Mouse (Mus musculus) adrenal gland, postnatal 36 days (tissue): ENCODE data around the gene Lpar3. TPM values are rescaled to one million over a fixed set of nuclear protein-coding genes. Genes with fewer than 3 reads are reported as not detected.

Experiments used
- DNase-seq, 2 experiments: peaks; one replicate each; pipeline ENCODE4 v3.0.0; 2021; ENCODE audit warnings: mixed read lengths in 1 of 2
- total RNA-seq, 2 experiments: library from RNA; stranded (reverse); gene quantifications; 2 replicates each; pipeline ENCODE4 v1.2.3; 2021

The Lpar3 gene
- total RNA-seq, 2 experiments from 2014 or later = 0.30 to 0.33 TPM

- peak in 1 of 2 experiments; percentile 28 for DNase-seq
Observed at GRCm38 (mm10) chr3:146260203-146260602, 39.4 kb downstream of the Lpar3 start.

- no peak for DNase-seq
Observed at GRCm38 (mm10) chr3:146260845-146261244, 40.1 kb downstream of the Lpar3 start.

- peak in 1 of 2 experiments; percentile 8 for DNase-seq
Observed at GRCm38 (mm10) chr3:146262536-146262935, 41.8 kb downstream of the Lpar3 start.

GRCm38 (mm10) chr3:146264146-146264545, 43.4 kb downstream of the Lpar3 start:
- no peak for DNase-seq

DNA sequence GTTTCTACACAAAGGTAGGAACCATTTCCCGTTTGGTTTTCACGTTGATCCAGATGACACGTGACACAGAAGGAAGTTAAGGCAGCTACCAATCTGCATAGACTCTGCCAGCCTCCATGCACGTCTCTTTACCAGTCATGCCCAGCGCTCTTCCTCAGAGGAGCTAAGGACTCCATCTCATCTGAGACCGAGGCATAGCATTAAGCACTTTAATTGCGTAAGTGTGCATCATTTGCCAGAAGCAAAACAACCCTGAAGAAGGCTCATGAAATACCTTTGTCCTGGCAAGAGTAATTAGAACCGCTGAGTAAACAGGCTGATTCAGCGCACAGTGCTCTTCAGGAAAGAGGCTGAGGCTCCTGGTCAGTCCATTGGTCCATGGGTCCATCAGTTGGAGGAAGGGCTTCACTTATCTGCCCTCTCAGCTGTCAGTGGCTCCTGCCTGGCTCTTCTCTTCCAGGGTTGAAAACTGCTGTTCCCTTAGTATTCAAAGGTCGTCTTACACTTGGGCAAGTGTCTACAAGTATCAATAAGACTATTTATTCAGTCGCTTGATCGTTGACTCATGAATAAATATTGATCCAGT, 44.9 kb downstream of the Lpar3 start:
- DNase-seq = no peak

GRCm38 (mm10) chr3:146268024-146268801, 47.5 kb downstream of the Lpar3 start:
- peak in 1 of 2 experiments; percentile 7 for DNase-seq

DNA sequence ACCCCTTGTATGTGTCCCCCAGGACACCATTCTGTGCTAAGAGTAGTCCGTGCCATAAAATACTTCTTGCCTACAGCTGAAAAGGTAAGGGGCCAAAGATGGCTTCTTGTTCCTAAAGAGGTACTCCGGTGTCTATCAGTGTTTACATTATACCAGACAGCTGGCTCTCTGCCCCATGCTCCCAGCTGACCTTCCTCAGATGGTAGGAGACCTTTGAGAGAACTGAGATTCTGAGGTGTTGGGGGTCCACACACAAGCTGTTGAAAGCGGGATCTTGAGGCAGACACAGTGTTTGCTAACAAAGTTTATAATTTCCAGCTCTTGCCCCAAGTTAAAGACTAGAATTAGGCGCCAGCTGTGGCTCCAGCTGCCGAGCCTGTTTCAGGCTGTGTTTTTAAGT, 53.7 kb downstream of the Lpar3 start:
- no peak for DNase-seq

DNA sequence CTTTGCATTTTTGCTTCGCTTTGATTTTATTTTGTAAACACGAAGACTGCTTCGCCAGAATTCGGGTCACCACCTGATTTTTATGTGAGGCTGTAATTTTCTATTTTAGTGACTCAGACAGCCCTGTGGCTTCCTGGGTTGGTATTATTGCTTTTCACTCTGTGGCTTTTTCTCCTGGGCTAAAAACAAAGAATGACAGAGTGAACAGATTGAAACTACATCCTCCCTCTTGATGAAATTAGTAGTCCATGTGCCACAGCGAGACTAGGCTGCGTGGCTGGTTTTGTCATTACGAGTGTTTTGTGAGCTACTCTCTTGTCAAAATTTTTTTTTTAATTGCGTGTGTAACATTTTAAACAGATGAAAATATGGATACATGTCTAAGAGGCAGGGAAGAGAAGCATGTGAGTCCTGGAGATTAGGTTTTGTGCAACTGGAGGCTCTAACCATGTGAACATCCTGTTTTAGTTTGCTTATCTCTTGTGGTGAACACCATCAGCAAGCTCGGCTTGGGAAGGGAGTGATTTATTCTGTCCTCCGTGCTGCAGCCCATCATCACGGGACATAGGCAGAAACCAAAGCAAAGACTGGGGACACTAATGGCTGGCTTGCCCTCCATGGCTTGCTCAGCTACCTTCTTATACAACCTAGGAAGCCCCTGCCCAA, 54.7 kb downstream of the Lpar3 start:
- no peak for DNase-seq

- no peak for DNase-seq
Observed at GRCm38 (mm10) chr3:146276026-146276409, 55.3 kb downstream of the Lpar3 start.

DNA sequence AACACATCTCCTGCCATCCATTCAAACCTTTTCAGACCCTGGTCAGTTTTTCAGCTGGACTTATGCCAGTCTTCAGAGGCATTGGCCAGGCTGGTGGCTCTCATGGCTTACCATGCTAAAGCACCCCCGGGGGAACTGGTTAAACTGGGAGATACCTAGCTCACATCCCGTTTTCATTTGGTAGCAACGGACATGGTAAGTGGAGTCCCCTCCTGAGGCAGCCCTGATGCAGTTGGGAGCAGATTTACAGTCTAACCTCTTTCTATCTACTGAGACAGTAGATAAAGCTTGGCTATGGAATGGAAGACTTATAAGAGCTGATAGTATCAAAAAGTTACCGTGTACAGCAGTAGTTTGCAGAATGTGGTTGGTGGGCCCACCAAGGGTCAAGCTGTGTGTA, 56.2 kb downstream of the Lpar3 start:
- no peak for DNase-seq

GRCm38 (mm10) chr3:146277456-146277855, 56.7 kb downstream of the Lpar3 start:
- peak; percentile 75 to 82 for DNase-seq

GRCm38 (mm10) chr3:146278195-146279140, 57.7 kb downstream of the Lpar3 start:
- DNase-seq = no peak

- DNase-seq = no peak
Observed at GRCm38 (mm10) chr3:146283732-146284361, 63.1 kb downstream of the Lpar3 start.

DNA sequence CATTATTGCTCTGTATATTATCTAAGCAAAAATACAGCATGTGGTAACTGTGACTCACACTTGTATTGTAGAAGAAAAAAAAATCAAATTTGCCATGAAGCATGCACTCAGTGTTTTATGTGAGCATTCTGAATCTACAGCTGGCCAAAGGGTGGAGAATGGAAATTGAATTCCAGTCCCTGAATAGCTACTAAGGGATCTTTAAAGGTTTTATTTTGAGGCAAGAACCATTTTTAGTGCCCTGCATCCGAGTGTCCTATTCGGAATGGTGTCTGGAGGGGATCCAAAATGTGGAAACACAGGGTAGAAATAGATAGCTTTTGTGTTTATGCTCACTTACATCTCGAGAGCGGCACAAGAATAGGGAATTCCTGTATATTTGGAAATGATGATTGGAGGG, 65.4 kb downstream of the Lpar3 start:
- DNase-seq = no peak

DNA sequence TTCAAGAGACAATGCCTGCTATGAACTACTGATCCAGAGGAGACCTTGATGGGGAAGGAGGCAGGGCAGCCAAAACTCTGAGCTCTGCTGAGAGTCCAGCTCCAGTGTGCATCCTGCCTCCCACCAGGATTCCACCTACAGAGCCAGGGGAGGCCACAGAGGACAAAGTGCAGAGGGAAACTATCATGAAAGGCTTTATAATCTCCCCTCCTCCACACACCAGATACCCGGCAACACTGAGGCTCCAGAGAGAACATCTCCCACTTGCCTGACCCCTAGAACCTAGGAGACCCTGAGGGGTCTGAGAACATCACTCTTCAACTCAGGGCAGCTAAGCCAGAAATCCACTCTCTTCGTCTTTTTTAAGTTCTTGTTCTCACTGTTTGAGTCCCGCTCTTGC, 71.2 kb downstream of the Lpar3 start:
- DNase-seq = no peak

GRCm38 (mm10) chr3:146292515-146292914, 71.8 kb downstream of the Lpar3 start:
- DNase-seq = no peak

- no peak for DNase-seq
Observed at GRCm38 (mm10) chr3:146302451-146302850, 81.7 kb downstream of the Lpar3 start.

DNA sequence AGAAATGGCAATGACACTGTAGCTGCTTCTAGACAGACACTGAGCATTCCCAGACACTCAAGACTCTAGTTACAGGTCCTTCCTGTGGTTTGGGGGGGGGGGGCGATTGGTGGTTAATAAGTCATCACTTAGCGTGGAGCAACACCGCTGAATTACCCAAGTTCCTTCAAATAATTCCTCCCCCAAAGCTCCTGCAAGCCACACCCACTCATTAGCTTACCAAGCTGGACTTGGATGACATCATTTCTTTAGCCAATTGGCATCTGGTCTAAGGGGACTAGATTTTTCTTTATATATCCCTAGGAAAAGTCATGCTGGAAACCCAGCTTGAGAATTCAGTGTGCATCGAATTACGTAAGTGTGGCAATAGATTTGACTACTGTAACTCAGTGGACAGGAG, 82.4 kb downstream of the Lpar3 start:
- no peak for DNase-seq

- no peak for DNase-seq
Observed at GRCm38 (mm10) chr3:146304556-146305405, 84.0 kb downstream of the Lpar3 start.

DNA sequence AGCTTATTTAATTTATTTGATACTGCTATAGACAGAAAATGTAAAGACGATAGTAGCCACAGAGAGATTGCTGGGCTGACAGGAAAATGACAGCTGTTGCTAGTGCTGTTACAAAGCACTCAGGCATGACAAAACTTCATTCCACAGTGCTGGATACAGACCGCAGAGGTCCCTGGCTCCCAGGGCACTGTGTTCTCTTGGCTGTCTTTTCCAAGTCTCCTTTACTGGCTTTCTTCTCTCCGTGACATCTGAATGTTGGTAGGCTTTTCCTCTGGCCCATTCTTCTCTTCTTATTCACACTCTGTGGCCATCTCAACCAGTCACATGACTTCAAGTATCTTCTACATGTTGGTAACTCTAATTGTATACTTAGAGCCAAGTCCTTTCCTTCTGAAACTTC, 86.6 kb downstream of the Lpar3 start:
- no peak for DNase-seq

DNA sequence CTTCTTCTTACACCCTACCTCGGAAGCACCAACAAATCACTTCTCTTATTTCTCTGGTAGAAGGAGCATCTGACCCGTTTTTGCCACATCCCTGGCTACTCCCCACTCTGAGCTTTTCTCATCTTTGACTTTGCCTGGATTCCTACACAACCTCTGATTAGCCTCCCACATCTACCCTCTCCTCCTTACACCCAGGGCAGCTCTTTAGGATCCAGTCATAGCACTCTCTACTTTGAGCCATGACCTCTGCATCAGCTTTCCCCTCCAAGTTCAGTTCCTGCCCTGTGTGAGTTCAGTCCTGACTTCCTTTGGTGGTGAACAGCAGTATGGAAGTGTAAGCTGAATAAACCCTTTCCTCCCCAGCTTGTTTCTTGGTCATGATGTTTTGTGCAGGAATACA, 87.1 kb downstream of the Lpar3 start:
- no peak for DNase-seq
